Mouse (Mus musculus): ENCODE measurements around the gene Sp8. TPM values are rescaled to one million over a fixed set of nuclear protein-coding genes. Genes with fewer than 3 reads are reported as not detected.

The Sp8 gene
- polyA plus RNA-seq, 1 experiment from 2014 or later: 4.5 TPM

Other genes with a start within 250 kb of the Sp8 start
- gene Abcb5, start 120.1 kb downstream of the Sp8 start, polyA plus RNA-seq (2014; fragmentation: Nextera tagmentation; extraction: Ambion mirVana): not detected in 2 replicates